Mouse (Mus musculus): ENCODE results near the gene Ccdc24.

Ccdc24 gene

GRCm38 (mm10) chr4:117890750-117891149 is 18.4 kb upstream of the Ccdc24 start:
- in situ Hi-C loops (cut with MboI): no loop called here

- in situ Hi-C loops (cut with MboI): no loop called here
Measured at GRCm38 (mm10) chr4:117890031-117890430, 17.7 kb upstream of the Ccdc24 start.

- in situ Hi-C loops (cut with MboI): no loop called here
Measured at GRCm38 (mm10) chr4:117889471-117889870, 17.1 kb upstream of the Ccdc24 start.

- in situ Hi-C loops (cut with MboI): no loop called here
Measured at GRCm38 (mm10) chr4:117887920-117888319, 15.6 kb upstream of the Ccdc24 start.

GRCm38 (mm10) chr4:117887133-117887532 is 14.8 kb upstream of the Ccdc24 start, which contains the start of gene Atp6v0b:
Gene Atp6v0b, minus strand, starts transcription at chr4:117887333.
- in situ Hi-C loops (cut with MboI): no loop called here

GRCm38 (mm10) chr4:117886644-117887043 is 14.3 kb upstream of the Ccdc24 start:
- in situ Hi-C loops (cut with MboI): no loop called here

- in situ Hi-C loops (cut with MboI): no loop called here
Measured at GRCm38 (mm10) chr4:117885994-117886393, 13.6 kb upstream of the Ccdc24 start.

- in situ Hi-C loops (cut with MboI): no loop called here
Measured at GRCm38 (mm10) chr4:117885093-117885492, 12.7 kb upstream of the Ccdc24 start.

GRCm38 (mm10) chr4:117884146-117884545 is 11.8 kb upstream of the Ccdc24 start:
- in situ Hi-C loops (cut with MboI): no loop called here

GRCm38 (mm10) chr4:117882701-117883691 is 10.6 kb upstream of the Ccdc24 start, which contains the start of gene B4galt2:
Gene B4galt2, minus strand, starts transcription at chr4:117883487.
- in situ Hi-C loops (cut with MboI): no loop called here

- in situ Hi-C loops (cut with MboI): no loop called here
Measured at GRCm38 (mm10) chr4:117878703-117879102, 6.3 kb upstream of the Ccdc24 start.

- in situ Hi-C loops (cut with MboI): no loop called here
Measured at GRCm38 (mm10) chr4:117878301-117878700, 5.9 kb upstream of the Ccdc24 start.

GRCm38 (mm10) chr4:117873615-117874014 is 1.3 kb upstream of the Ccdc24 start:
- in situ Hi-C loops (cut with MboI): no loop called here

GRCm38 (mm10) chr4:117871787-117872186 is 570 bp downstream of the Ccdc24 start:
- in situ Hi-C loops (cut with MboI): no loop called here

- in situ Hi-C loops (cut with MboI): no loop called here
Measured at GRCm38 (mm10) chr4:117870437-117870836, 1.9 kb downstream of the Ccdc24 start.

- in situ Hi-C loops (cut with MboI): no loop called here
Measured at GRCm38 (mm10) chr4:117869317-117869716, 3.0 kb downstream of the Ccdc24 start.

GRCm38 (mm10) chr4:117867823-117868222 is 4.5 kb downstream of the Ccdc24 start:
- in situ Hi-C loops (cut with MboI): no loop called here

- in situ Hi-C loops (cut with MboI): no loop called here
Measured at GRCm38 (mm10) chr4:117867000-117867399, 5.4 kb downstream of the Ccdc24 start.

- in situ Hi-C loops (cut with MboI): no loop called here
Measured at GRCm38 (mm10) chr4:117866083-117866482, 6.3 kb downstream of the Ccdc24 start.

- in situ Hi-C loops (cut with MboI): no loop called here
Measured at GRCm38 (mm10) chr4:117862823-117863222, 9.5 kb downstream of the Ccdc24 start.

GRCm38 (mm10) chr4:117860570-117860969 is 11.8 kb downstream of the Ccdc24 start:
- in situ Hi-C loops (cut with MboI): no loop called here

GRCm38 (mm10) chr4:117858794-117859193 is 13.6 kb downstream of the Ccdc24 start:
- in situ Hi-C loops (cut with MboI): no loop called here

GRCm38 (mm10) chr4:117855146-117855545 is 17.2 kb downstream of the Ccdc24 start:
- in situ Hi-C loops (cut with MboI): no loop called here
